Mouse (Mus musculus) midbrain, embryonic 12.5 days (tissue): ENCODE measurements around the gene Sftpa1. TPM values are rescaled to one million over a fixed set of nuclear protein-coding genes. Genes with fewer than 3 reads are reported as not detected.

Experiments used
- ATAC-seq: fragments of 200-750 bp; cut with Nextera tagmentation; 2 replicates; pipeline ENCODE4 v1.8.0; 2017; ENCODE audit warnings: low read depth, moderate TSS enrichment, moderate library complexity; ENCODE audit not compliant: low FRiP score
- H3K27ac ChIP-seq: fragments of 300-500 bp; sonication (generic); replicated peaks from 2 replicates; pipeline ENCODE4 v1.5.1; 2016; ENCODE audit warnings: mild to moderate bottlenecking
- H3K27me3 ChIP-seq: fragments of 300-500 bp; sonication (generic); 2 replicates; pipeline ENCODE4 v1.6.1; 2016; ENCODE audit warnings: mild to moderate bottlenecking
- H3K36me3 ChIP-seq: fragments of 300-500 bp; sonication (generic); 2 replicates; pipeline ENCODE4 v1.6.1; 2016
- H3K4me1 ChIP-seq: fragments of 300-500 bp; sonication (generic); 2 replicates; pipeline ENCODE4 v1.6.1; 2016
- H3K4me2 ChIP-seq: fragments of 300-500 bp; sonication (generic); replicated peaks from 2 replicates; pipeline ENCODE4 v1.6.1; 2016; ENCODE audit warnings: mild to moderate bottlenecking, moderate library complexity
- H3K4me3 ChIP-seq: fragments of 300-500 bp; sonication (generic); 2 replicates; pipeline ENCODE4 v1.5.1; 2016; ENCODE audit warnings: mild to moderate bottlenecking
- H3K9ac ChIP-seq: fragments of 300-500 bp; sonication (generic); replicated peaks from 2 replicates; pipeline ENCODE4 v1.6.1; 2016; ENCODE audit warnings: mild to moderate bottlenecking, moderate library complexity
- H3K9me3 ChIP-seq: fragments of 300-500 bp; sonication (generic); 2 replicates; pipeline ENCODE4 v1.6.1; 2016; ENCODE audit warnings: mild to moderate bottlenecking
- WGBS: fragments of 180-500 bp; shearing (Covaris S2); methylation state at CpG from one replicate; pipeline ENCODE4 v1.1.7; 2016; 5-methylcytosine and 5-hydroxymethylcytosine counted together
- polyA plus RNA-seq: library from polyadenylated mRNA; unstranded; fragments of >200 nt; fragmentation: Nextera tagmentation; extraction: Ambion mirVana; gene quantifications from 2 replicates; pipeline ENCODE4 v1.2.1, GENCODE M21; 2016

Sftpa1 gene
- polyA plus RNA-seq, 1 experiment from 2014 or later: not detected

GRCm38 (mm10) chr14:41112944-41113343 lies 18.6 kb upstream of the Sftpa1 start:
- no peaks in the 10 kb centered on the region for H3K36me3 ChIP-seq
- no peak overlapping the region for H3K4me2 ChIP-seq
- H3K4me3 ChIP-seq: no peak overlapping the region
- no peaks in the 10 kb centered on the region for H3K9me3 ChIP-seq
- H3K27me3 ChIP-seq: no peaks in the 10 kb centered on the region
- no peak for ATAC-seq
- no peaks in the 10 kb centered on the region for H3K4me1 ChIP-seq
- 77% methylated on average over 4 of the region's 4 CpGs for WGBS
- no peak overlapping the region for H3K9ac ChIP-seq
- H3K27ac ChIP-seq: no peak overlapping the region

- Histone ChIP-seq H3K36me3 (no peaks in the 10 kb centered on the region), H3K27ac (no peak overlapping the region)
- 91% methylated on average over 3 of the region's 3 CpGs for WGBS
Measured at GRCm38 (mm10) chr14:41116271-41116670, 15.3 kb upstream of the Sftpa1 start.

GRCm38 (mm10) chr14:41124683-41125082 lies 6.9 kb upstream of the Sftpa1 start:
- Histone ChIP-seq H3K9ac (no peak overlapping the region), H3K4me2 (no peak overlapping the region), H3K27me3 (no peaks in the 10 kb centered on the region), H3K4me1 (no peaks in the 10 kb centered on the region), H3K4me3 (no peak overlapping the region), H3K9me3 (no peaks in the 10 kb centered on the region), H3K36me3 (no peaks in the 10 kb centered on the region), H3K27ac (no peak overlapping the region)
- WGBS: 86% methylated on average over 5 of the region's 5 CpGs
- no peak for ATAC-seq

More at GRCm38 (mm10) chr14:41116271-41116670, 15.3 kb upstream of the Sftpa1 start:
- no peak overlapping the region for H3K9ac ChIP-seq
- ATAC-seq: no peak
- H3K27me3 ChIP-seq: no peaks in the 10 kb centered on the region
- no peaks in the 10 kb centered on the region for H3K9me3 ChIP-seq
- H3K4me3 ChIP-seq: no peak overlapping the region
- H3K4me2 ChIP-seq: no peak overlapping the region
- H3K4me1 ChIP-seq: no peaks in the 10 kb centered on the region

GRCm38 (mm10) chr14:41127997-41128396 lies 3.6 kb upstream of the Sftpa1 start:
- no peak for ATAC-seq
- H3K4me1 ChIP-seq: no peaks in the 10 kb centered on the region
- no peaks in the 10 kb centered on the region for H3K9me3 ChIP-seq
- H3K9ac ChIP-seq: no peak overlapping the region
- H3K36me3 ChIP-seq: no peaks in the 10 kb centered on the region
- H3K4me2 ChIP-seq: no peak overlapping the region
- WGBS: 16% methylated on average over 4 of the region's 4 CpGs
- H3K27ac ChIP-seq: no peak overlapping the region
- no peak overlapping the region for H3K4me3 ChIP-seq
- H3K27me3 ChIP-seq: no peaks in the 10 kb centered on the region

GRCm38 (mm10) chr14:41137006-41137405 lies 5.4 kb downstream of the Sftpa1 start:
- H3K27ac ChIP-seq: no peak overlapping the region
- H3K4me1 ChIP-seq: no peaks in the 10 kb centered on the region
- H3K36me3 ChIP-seq: no peaks in the 10 kb centered on the region
- no peak overlapping the region for H3K4me2 ChIP-seq
- no peak overlapping the region for H3K4me3 ChIP-seq
- H3K9me3 ChIP-seq: no peaks in the 10 kb centered on the region
- H3K9ac ChIP-seq: no peak overlapping the region
- H3K27me3 ChIP-seq: no peaks in the 10 kb centered on the region
- no peak for ATAC-seq

GRCm38 (mm10) chr14:41140686-41141085 lies 9.1 kb downstream of the Sftpa1 start:
- no peak overlapping the region for H3K9ac ChIP-seq
- no peak overlapping the region for H3K27ac ChIP-seq
- H3K4me2 ChIP-seq: no peak overlapping the region
- no peaks in the 10 kb centered on the region for H3K27me3 ChIP-seq
- WGBS: 85% methylated on average over 1 of the region's 1 CpGs
- H3K36me3 ChIP-seq: no peaks in the 10 kb centered on the region
- H3K4me3 ChIP-seq: no peak overlapping the region
- no peak for ATAC-seq
- no peaks in the 10 kb centered on the region for H3K9me3 ChIP-seq
- no peaks in the 10 kb centered on the region for H3K4me1 ChIP-seq

GRCm38 (mm10) chr14:41146035-41146434 lies 14.5 kb downstream of the Sftpa1 start:
- Histone ChIP-seq H3K4me2 (no peak overlapping the region), H3K27me3 (no peaks in the 10 kb centered on the region), H3K9ac (no peak overlapping the region), H3K9me3 (no peaks in the 10 kb centered on the region), H3K27ac (no peak overlapping the region), H3K36me3 (no peaks in the 10 kb centered on the region), H3K4me3 (no peak overlapping the region), H3K4me1 (no peaks in the 10 kb centered on the region)
- ATAC-seq: no peak
- WGBS: 66% methylated on average over 6 of the region's 6 CpGs

- Histone ChIP-seq H3K27me3 (no peaks in the 10 kb centered on the region), H3K9me3 (no peaks in the 10 kb centered on the region), H3K36me3 (no peaks in the 10 kb centered on the region), H3K27ac (no peak overlapping the region), H3K4me3 (no peak overlapping the region), H3K4me1 (no peaks in the 10 kb centered on the region), H3K4me2 (no peak overlapping the region), H3K9ac (no peak overlapping the region)
- WGBS: 86% methylated on average over 3 of the region's 3 CpGs
- ATAC-seq: no peak
Measured at GRCm38 (mm10) chr14:41146922-41147321, 15.3 kb downstream of the Sftpa1 start.

- Histone ChIP-seq H3K9me3 (no peaks in the 10 kb centered on the region), H3K4me1 (no peaks in the 10 kb centered on the region), H3K27ac (no peak overlapping the region), H3K4me2 (no peak overlapping the region), H3K36me3 (no peaks in the 10 kb centered on the region), H3K9ac (no peak overlapping the region), H3K27me3 (no peaks in the 10 kb centered on the region), H3K4me3 (no peak overlapping the region)
- 97% methylated on average over 2 of the region's 2 CpGs for WGBS
- ATAC-seq: no peak
Measured at GRCm38 (mm10) chr14:41147356-41147755, 15.8 kb downstream of the Sftpa1 start.

- Histone ChIP-seq H3K9me3 (no peaks in the 10 kb centered on the region), H3K4me1 (no peaks in the 10 kb centered on the region), H3K4me2 (no peak within 1 kb of the TSS), H3K4me3 (no peak within 1 kb of the TSS), H3K9ac (no peak within 1 kb of the TSS), H3K36me3 (no peaks in the 10 kb centered on the region), H3K27me3 (no peaks in the 10 kb centered on the region), H3K27ac (no peak within 1 kb of the TSS)
- WGBS: 85% methylated on average over 7 of the region's 7 CpGs
- ATAC-seq: no peak
Measured at GRCm38 (mm10) chr14:41151220-41151898, 19.8 kb downstream of the Sftpa1 start, which contains the start of gene Mbl1. Gene Mbl1 (plus strand): TSS chr14:41151458.

GRCm38 (mm10) chr14:41160076-41160475 lies 28.5 kb downstream of the Sftpa1 start:
- 84% methylated on average over 4 of the region's 4 CpGs for WGBS
- H3K9ac ChIP-seq: no peak overlapping the region
- ATAC-seq: no peak
- no peak overlapping the region for H3K4me3 ChIP-seq
- H3K27ac ChIP-seq: no peak overlapping the region
- H3K36me3 ChIP-seq: no peaks in the 10 kb centered on the region
- no peaks in the 10 kb centered on the region for H3K9me3 ChIP-seq
- no peak overlapping the region for H3K4me2 ChIP-seq
- no peaks in the 10 kb centered on the region for H3K4me1 ChIP-seq
- H3K27me3 ChIP-seq: no peaks in the 10 kb centered on the region

GRCm38 (mm10) chr14:41160743-41161142 lies 29.2 kb downstream of the Sftpa1 start:
- Histone ChIP-seq H3K4me1 (no peaks in the 10 kb centered on the region), H3K4me2 (no peak overlapping the region), H3K9ac (no peak overlapping the region), H3K27ac (no peak overlapping the region), H3K9me3 (no peaks in the 10 kb centered on the region), H3K27me3 (no peaks in the 10 kb centered on the region), H3K4me3 (no peak overlapping the region), H3K36me3 (no peaks in the 10 kb centered on the region)
- 45% methylated on average over 1 of the region's 1 CpGs for WGBS
- ATAC-seq: no peak

GRCm38 (mm10) chr14:41162663-41163062 lies 31.1 kb downstream of the Sftpa1 start:
- no peak overlapping the region for H3K4me2 ChIP-seq
- 36% methylated on average over 2 of the region's 2 CpGs for WGBS
- ATAC-seq: 0 out of 2 replicates have a peak, but pooled peaks have one; percentile 38
- no peaks in the 10 kb centered on the region for H3K27me3 ChIP-seq
- H3K9me3 ChIP-seq: no peaks in the 10 kb centered on the region
- no peak overlapping the region for H3K27ac ChIP-seq
- H3K9ac ChIP-seq: no peak overlapping the region
- H3K36me3 ChIP-seq: no peaks in the 10 kb centered on the region
- H3K4me1 ChIP-seq: no peaks in the 10 kb centered on the region
- H3K4me3 ChIP-seq: no peak overlapping the region
